Mouse (Mus musculus) Patski (cell line): ENCODE data around the gene Tmem104. TPM values are rescaled to one million over a fixed set of nuclear protein-coding genes. Genes with fewer than 3 reads are reported as not detected.

ENCODE experiments used
- ATAC-seq: fragments of 100-300 bp; one replicate; pipeline ENCODE4 v1.8.0; 2021
- CTCF ChIA-PET: fragments of 350-600 bp; sonication (Branson Sonifier 250); formaldehyde crosslinking; loops from one replicate; lab custom pipeline; 2022; ENCODE audit warnings: inconsistent platforms; lab: Charles Lee
- POLR2A ChIA-PET: fragments of 350-600 bp; sonication (Branson Sonifier 250); formaldehyde crosslinking; loops from one replicate; lab custom pipeline; 2022; ENCODE audit warnings: antibody characterized with exemption, inconsistent platforms; lab: Charles Lee
- DNase-seq: peaks from one replicate; pipeline ENCODE4 v3.0.0-alpha.2; 2011; ENCODE audit warnings: low read depth, low spot score
- H3K27me3 ChIP-seq: fragments of 371-371 bp; one replicate; pipeline ENCODE4 v1.5.1; 2021
- CTCF ChIP-seq: fragments of 100-300 bp; IDR thresholded peaks from one replicate; pipeline ENCODE4 v1.5.1; 2021
- in situ Hi-C: fragments of 300-500 bp; cut with MboI; formaldehyde crosslinking; loops from 3 replicates; pipeline ENCODE4 v1.11.1; 2018; ENCODE audit warnings: low pct_unique_long_range_greater_than_20kb, mixed read lengths
- polyA plus RNA-seq: library from polyadenylated mRNA; unstranded; gene quantifications from one replicate; pipeline ENCODE4 v1.2.3, GENCODE M21; 2021

The Tmem104 gene
- polyA plus RNA-seq, 1 experiment from 2014 or later, result 10.2 TPM

DNA sequence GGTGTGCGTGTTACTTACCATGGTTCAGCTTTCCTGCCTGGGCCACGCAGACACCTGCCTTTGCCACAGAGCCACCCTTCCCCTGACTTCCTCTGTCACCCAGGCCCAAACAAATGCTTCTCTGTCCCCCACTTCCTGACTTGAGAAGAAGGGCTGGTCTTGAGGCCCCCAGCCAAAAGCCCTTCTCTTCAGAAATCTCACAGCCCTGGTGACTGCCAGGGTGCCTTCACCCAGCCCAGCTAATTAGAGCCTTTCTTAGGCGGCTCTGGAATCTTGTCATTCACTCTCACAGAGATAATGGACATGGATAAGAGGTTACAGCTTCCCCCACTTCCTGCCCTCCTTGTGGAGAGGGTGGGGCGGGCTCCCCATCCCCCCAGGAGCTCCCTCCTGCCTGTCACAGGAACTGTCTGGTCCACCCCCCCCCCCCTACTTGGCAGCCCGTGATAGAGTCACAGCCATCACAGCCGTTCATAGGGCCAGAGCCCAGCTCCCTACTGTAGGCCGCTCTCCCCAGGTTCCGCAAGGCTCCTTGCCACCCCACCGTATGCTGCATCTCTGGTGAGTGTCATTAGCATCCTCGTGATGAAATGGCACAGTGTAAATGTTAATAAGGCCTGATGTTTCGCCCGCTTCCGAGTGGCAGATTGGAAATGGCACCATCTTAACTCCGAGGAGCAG lies 39.7 kb downstream of the Tmem104 start:
- in situ Hi-C loops, result no loop called here
- H3K27me3 ChIP-seq, result no peaks in the 10 kb centered on the region
- no peak for TF ChIP-seq CTCF
- ChIA-PET POLR2A (interaction anchor here (0.9 kb wide), 1 partner anchor 11 kb away, joined by 3 read pairs; no protein-coding TSS in a partner anchor), CTCF (interaction anchor here (2.6 kb wide), 1 partner anchor 10 kb away, joined by 9 read pairs; no protein-coding TSS in a partner anchor)
- ATAC-seq (no peak), DNase-seq (no peak)

GRCm38 (mm10) chr11:115227640-115228039 lies 40.4 kb downstream of the Tmem104 start:
- CTCF ChIA-PET, result no interaction called here
- DNase-seq (no peak), ATAC-seq (no peak)

DNA sequence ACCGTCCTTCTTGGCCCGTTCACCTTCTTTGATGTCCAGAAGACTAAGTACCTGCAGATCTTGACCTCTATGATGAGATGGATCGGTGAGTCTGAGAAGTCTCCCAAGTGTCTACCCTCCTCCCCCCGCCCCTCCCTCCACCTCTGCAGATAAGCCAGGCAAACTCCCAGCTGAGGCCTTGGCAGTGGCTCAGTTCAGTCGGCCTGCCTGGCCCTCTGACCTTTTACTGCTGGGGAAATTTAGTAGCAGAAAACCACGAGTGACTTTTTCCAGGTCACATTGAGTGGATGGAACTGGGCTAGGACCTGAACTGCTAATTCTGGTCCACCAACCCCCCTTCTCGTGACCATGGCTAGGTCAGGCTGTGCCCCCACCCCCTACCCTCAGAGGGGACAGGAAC lies 41.1 kb downstream of the Tmem104 start:
- in situ Hi-C loops, result no loop called here
- ChIA-PET CTCF (interaction anchor here (1.2 kb wide), 1 partner anchor 11 kb away, joined by 3 read pairs; no protein-coding TSS in a partner anchor), POLR2A (no interaction called here)
- no peak for TF ChIP-seq CTCF
- DNase-seq (no peak), ATAC-seq (no peak)
- H3K27me3 ChIP-seq, result no peaks in the 10 kb centered on the region

More at GRCm38 (mm10) chr11:115227640-115228039, 40.4 kb downstream of the Tmem104 start:
- H3K27me3 ChIP-seq, result no peaks in the 10 kb centered on the region
- in situ Hi-C loops, result no loop called here
- TF ChIP-seq CTCF, result no peak
- POLR2A ChIA-PET, result no interaction called here

GRCm38 (mm10) chr11:115229021-115229930 lies 42.0 kb downstream of the Tmem104 start:
- CTCF ChIA-PET, result interaction anchor here (1.2 to 1.3 kb wide), 2 partner anchors 12 to 16 kb away, joined by 3 read pairs; no protein-coding TSS in a partner anchor
- in situ Hi-C loops, result no loop called here
- TF ChIP-seq CTCF, result no peak
- ATAC-seq (no peak), DNase-seq (no peak)
- POLR2A ChIA-PET, result no interaction called here
- no peaks in the 10 kb centered on the region for H3K27me3 ChIP-seq

GRCm38 (mm10) chr11:115231168-115231915 lies 44.1 kb downstream of the Tmem104 start:
- in situ Hi-C loops, result no loop called here
- H3K27me3 ChIP-seq, result no peaks in the 10 kb centered on the region
- CTCF ChIA-PET, result interaction anchor here (1.5 kb wide), 1 partner anchor 36 kb away, joined by 3 read pairs; no protein-coding TSS in a partner anchor
- no peak for DNase-seq
- no peak for TF ChIP-seq CTCF
- POLR2A ChIA-PET, result no interaction called here
- ATAC-seq, result no peak

GRCm38 (mm10) chr11:115231924-115232323 lies 44.6 kb downstream of the Tmem104 start:
- in situ Hi-C loops, result no loop called here
- DNase-seq (no peak), ATAC-seq (no peak)
- no peak for TF ChIP-seq CTCF
- ChIA-PET POLR2A (no interaction called here), CTCF (no interaction called here)
- no peaks in the 10 kb centered on the region for H3K27me3 ChIP-seq

DNA sequence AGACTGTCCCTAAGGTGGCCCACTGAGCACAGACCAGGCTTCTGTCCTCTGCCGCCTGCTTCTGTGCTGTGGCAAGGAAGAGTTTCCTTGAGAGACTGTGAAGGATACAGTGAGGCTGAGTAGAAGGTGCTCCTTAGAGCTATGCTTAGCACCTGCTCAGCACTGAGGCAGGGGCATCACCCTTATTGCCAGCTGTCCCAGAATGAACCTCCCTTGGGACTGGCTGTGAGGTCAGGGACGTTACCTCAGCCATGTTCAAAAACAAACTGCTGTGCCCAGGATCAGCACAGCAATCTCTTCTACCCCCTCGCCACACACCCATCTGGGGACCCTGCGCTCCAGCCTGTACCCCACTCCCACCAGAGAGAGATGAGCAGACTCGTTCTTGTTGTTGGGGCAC lies 45.6 kb downstream of the Tmem104 start:
- TF ChIP-seq CTCF, result no peak
- no peak for DNase-seq
- in situ Hi-C loops, result no loop called here
- H3K27me3 ChIP-seq, result no peaks in the 10 kb centered on the region
- ATAC-seq, result no peak
- ChIA-PET CTCF (no interaction called here), POLR2A (no interaction called here)

GRCm38 (mm10) chr11:115233526-115234290 lies 46.4 kb downstream of the Tmem104 start:
- in situ Hi-C loops, result no loop called here
- no peaks in the 10 kb centered on the region for H3K27me3 ChIP-seq
- DNase-seq (no peak), ATAC-seq (no peak)
- ChIA-PET CTCF (no interaction called here), POLR2A (interaction anchor here (0.6 kb wide), 1 partner anchor 120 kb away, joined by 3 read pairs; no protein-coding TSS in a partner anchor)
- TF ChIP-seq CTCF, result no peak

DNA sequence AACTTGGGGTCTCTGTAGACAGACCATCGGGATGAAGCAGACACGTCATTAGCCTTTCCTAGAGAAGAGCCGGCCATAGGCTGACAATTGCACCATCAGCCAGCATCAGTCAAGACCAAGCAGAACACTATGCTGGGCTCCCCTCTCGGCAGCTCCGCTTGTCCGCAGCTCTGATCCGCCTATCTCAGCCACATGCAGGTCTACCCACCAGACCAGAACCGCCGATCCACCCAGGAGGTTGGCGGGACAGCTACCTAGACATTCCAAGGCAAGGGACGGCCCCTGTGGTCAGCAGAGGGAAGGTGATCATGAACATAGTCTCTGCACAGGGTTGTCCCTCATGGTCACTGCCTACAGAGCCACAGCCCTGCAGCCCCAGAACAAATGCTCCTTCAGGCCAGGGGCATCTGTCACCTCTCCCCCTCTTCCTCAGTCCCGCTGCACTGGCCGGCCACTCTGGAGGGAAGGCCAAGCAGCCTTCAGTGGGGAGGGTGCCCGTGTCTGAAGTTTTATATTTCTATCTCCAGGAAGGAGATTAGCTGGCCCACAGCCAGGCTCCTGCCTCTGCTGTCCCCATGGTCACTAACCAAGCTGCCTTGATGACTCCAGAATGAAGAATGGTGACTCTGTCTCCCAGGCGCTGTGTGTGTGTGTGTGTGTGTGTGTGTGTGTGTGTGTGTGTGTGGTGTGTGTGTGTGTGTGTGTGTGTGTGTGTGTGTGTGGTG lies 47.2 kb downstream of the Tmem104 start:
- CTCF ChIA-PET, result no interaction called here
- DNase-seq (no peak), ATAC-seq (no peak)
- no peaks in the 10 kb centered on the region for H3K27me3 ChIP-seq
- no peak for TF ChIP-seq CTCF
- in situ Hi-C loops, result no loop called here
- POLR2A ChIA-PET, result interaction anchor here (0.6 kb wide), 1 partner anchor 120 kb away, joined by 3 read pairs; no protein-coding TSS in a partner anchor
